Mouse (Mus musculus): ENCODE data around the gene Lrrc34. TPM values are rescaled to one million over a fixed set of nuclear protein-coding genes. Genes with fewer than 3 reads are reported as not detected.

Lrrc34 gene
- total RNA-seq (2017): not detected in 3 replicates

GRCm38 (mm10) chr3:30647440-30648090, at the start of gene Lrrc34:
Lrrc34 (minus strand) TSS chr3:30647869.
- peak; percentile 80 for ATAC-seq (replicated peaks; ENCODE audit: insufficient number of reproducible peaks, low FRiP score, low TSS enrichment, poor library complexity, severe bottlenecking)

- no peak for ATAC-seq (replicated peaks; ENCODE audit: insufficient number of reproducible peaks, low FRiP score, low TSS enrichment, poor library complexity, severe bottlenecking)
Observed at GRCm38 (mm10) chr3:30696346-30696745, 48.7 kb upstream of the Lrrc34 start.

GRCm38 (mm10) chr3:30695661-30696060, 48.0 kb upstream of the Lrrc34 start:
- ATAC-seq (replicated peaks; ENCODE audit: insufficient number of reproducible peaks, low FRiP score, low TSS enrichment, poor library complexity, severe bottlenecking): no peak

- no peak for ATAC-seq (replicated peaks; ENCODE audit: insufficient number of reproducible peaks, low FRiP score, low TSS enrichment, poor library complexity, severe bottlenecking)
Observed at GRCm38 (mm10) chr3:30690976-30691375, 43.3 kb upstream of the Lrrc34 start.

- no peak for ATAC-seq (replicated peaks; ENCODE audit: insufficient number of reproducible peaks, low FRiP score, low TSS enrichment, poor library complexity, severe bottlenecking)
Observed at GRCm38 (mm10) chr3:30687216-30687615, 39.5 kb upstream of the Lrrc34 start.

GRCm38 (mm10) chr3:30683190-30683589, 35.5 kb upstream of the Lrrc34 start:
- no peak for ATAC-seq (replicated peaks; ENCODE audit: insufficient number of reproducible peaks, low FRiP score, low TSS enrichment, poor library complexity, severe bottlenecking)

- ATAC-seq (replicated peaks; ENCODE audit: insufficient number of reproducible peaks, low FRiP score, low TSS enrichment, poor library complexity, severe bottlenecking): no peak
Observed at GRCm38 (mm10) chr3:30658486-30658885, 10.8 kb upstream of the Lrrc34 start.

GRCm38 (mm10) chr3:30655937-30656336, 8.3 kb upstream of the Lrrc34 start:
- ATAC-seq (replicated peaks; ENCODE audit: insufficient number of reproducible peaks, low FRiP score, low TSS enrichment, poor library complexity, severe bottlenecking): no peak

GRCm38 (mm10) chr3:30650062-30650841, 2.6 kb upstream of the Lrrc34 start:
- no peak for ATAC-seq (replicated peaks; ENCODE audit: insufficient number of reproducible peaks, low FRiP score, low TSS enrichment, poor library complexity, severe bottlenecking)

GRCm38 (mm10) chr3:30648466-30648865, 797 bp upstream of the Lrrc34 start:
- ATAC-seq (replicated peaks; ENCODE audit: insufficient number of reproducible peaks, low FRiP score, low TSS enrichment, poor library complexity, severe bottlenecking): no peak

- no peak for ATAC-seq (replicated peaks; ENCODE audit: insufficient number of reproducible peaks, low FRiP score, low TSS enrichment, poor library complexity, severe bottlenecking)
Observed at GRCm38 (mm10) chr3:30646761-30647160, 908 bp downstream of the Lrrc34 start.

GRCm38 (mm10) chr3:30644207-30644606, 3.5 kb downstream of the Lrrc34 start, which contains the start of gene Lrriq4:
Lrriq4 (plus strand) TSS chr3:30644507.
- no peak for ATAC-seq (replicated peaks; ENCODE audit: insufficient number of reproducible peaks, low FRiP score, low TSS enrichment, poor library complexity, severe bottlenecking)

GRCm38 (mm10) chr3:30635629-30636028, 12.0 kb downstream of the Lrrc34 start:
- no peak for ATAC-seq (replicated peaks; ENCODE audit: insufficient number of reproducible peaks, low FRiP score, low TSS enrichment, poor library complexity, severe bottlenecking)

- no peak for ATAC-seq (replicated peaks; ENCODE audit: insufficient number of reproducible peaks, low FRiP score, low TSS enrichment, poor library complexity, severe bottlenecking)
Observed at GRCm38 (mm10) chr3:30633681-30634080, 14.0 kb downstream of the Lrrc34 start.

- no peak for ATAC-seq (replicated peaks; ENCODE audit: insufficient number of reproducible peaks, low FRiP score, low TSS enrichment, poor library complexity, severe bottlenecking)
Observed at GRCm38 (mm10) chr3:30620132-30620531, 27.5 kb downstream of the Lrrc34 start.

GRCm38 (mm10) chr3:30610930-30611329, 36.7 kb downstream of the Lrrc34 start:
- no peak for ATAC-seq (replicated peaks; ENCODE audit: insufficient number of reproducible peaks, low FRiP score, low TSS enrichment, poor library complexity, severe bottlenecking)

- ATAC-seq (replicated peaks; ENCODE audit: insufficient number of reproducible peaks, low FRiP score, low TSS enrichment, poor library complexity, severe bottlenecking): no peak
Observed at GRCm38 (mm10) chr3:30608999-30609398, 38.7 kb downstream of the Lrrc34 start.

- ATAC-seq (replicated peaks; ENCODE audit: insufficient number of reproducible peaks, low FRiP score, low TSS enrichment, poor library complexity, severe bottlenecking): no peak
Observed at GRCm38 (mm10) chr3:30603256-30603655, 44.4 kb downstream of the Lrrc34 start.

GRCm38 (mm10) chr3:30602740-30603098, 45.0 kb downstream of the Lrrc34 start:
- ATAC-seq (replicated peaks; ENCODE audit: insufficient number of reproducible peaks, low FRiP score, low TSS enrichment, poor library complexity, severe bottlenecking): peak; percentile 56

- peak; percentile 88 for ATAC-seq (replicated peaks; ENCODE audit: insufficient number of reproducible peaks, low FRiP score, low TSS enrichment, poor library complexity, severe bottlenecking)
Observed at GRCm38 (mm10) chr3:30602065-30602739, 45.5 kb downstream of the Lrrc34 start, which contains the start of gene Mynn. Mynn (plus strand) TSS chr3:30602065.
